Mouse (Mus musculus): ENCODE results near the gene Hes2.

The Hes2 gene

DNA sequence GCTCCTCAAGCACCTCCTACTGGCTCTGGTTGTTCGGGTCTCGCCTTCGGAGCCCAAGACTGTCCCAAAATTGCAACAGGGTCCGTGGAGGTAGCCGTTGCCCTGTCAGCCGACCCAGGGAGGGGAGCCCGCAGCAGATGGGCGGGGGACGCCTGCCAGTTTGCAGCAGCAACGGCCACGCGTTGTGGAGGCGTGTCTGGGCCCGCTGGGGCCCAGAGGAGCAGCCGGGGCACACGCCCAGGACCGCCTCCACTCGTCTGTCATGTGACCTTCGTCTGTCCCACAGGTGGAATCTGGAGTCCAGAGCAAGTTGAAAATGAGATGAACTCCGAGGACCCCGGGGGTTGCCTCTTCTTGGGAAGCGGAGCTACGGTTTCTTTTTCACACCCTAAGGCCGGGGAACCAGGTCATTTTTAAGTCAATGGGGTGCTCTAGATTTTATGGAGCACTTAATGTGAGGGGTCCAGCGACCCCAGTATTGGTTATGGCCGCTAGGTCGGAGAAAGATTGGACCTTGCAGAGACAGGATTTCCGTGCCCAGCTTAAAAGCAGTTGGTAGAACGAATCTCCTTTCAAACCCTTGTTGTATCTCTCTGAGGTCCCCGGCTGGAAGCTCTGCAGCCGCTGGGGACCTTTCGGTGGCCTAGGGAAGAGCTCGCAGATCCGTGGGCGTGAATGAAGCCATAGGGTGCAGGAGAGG, at the start of gene Hes2:
TSS of gene Hes2 (plus strand) at position 283 of the 700 bp plus-strand sequence.
- no peak for DNase-seq

DNA sequence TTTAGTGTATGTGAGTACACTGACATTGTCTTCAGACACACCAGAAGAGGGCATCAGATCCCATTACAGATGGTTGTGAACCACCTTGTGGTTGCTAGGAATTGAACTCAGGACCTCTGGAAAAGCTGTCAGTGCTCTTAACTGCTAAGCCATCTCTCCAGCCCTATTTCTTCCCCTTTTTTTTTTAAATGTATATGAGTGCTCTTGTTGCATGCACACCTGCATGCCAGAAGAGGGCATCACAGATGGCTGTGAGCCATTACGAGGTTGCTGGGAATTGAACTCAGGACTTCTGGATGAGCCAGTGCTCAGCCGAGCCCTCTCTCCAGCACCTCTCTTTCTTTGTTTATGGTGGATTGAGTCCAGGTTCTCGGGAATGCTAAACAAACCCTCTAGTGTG, 49.2 kb upstream of the Hes2 start:
- DNase-seq = no peak

DNA sequence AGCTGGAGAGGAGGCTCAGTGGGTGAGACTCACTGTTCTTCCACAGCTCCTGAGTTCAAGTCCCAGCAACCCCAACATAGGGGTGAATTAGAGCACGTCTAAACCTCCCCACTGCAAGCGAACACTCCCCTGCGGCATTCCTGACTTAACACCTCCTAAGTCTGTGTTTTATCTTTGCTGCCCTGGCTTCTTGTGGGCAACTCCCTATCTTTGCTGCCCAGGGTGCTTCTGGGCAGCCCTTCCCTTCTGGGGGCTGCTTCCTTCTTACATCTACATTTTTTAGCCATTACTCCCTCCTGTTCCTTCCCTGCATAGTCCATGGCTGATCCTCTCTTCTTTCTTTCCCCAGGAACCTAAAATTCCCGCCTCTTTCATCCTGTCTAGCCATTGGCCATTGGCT, 48.0 kb upstream of the Hes2 start:
- no peak for DNase-seq

DNA sequence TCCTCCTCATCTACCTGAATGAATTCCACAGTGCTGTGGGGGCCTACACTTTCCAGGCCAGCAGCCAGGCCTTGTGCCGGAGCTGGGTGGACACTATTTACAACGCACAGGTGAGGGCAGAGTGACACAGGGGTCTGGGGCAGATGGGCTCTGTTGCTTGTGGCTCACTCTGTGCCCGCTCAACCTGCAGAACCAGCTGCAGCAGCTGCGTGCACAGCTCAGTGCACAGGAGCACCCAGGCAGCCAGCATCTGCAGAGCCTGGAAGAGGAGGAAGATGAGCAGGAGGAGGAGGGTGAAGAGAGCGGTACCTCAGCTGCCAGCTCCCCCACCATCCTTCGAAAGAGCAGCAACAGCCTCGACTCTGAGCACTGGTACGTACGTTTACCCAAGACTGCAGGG, 46.3 kb upstream of the Hes2 start:
- DNase-seq = no peak

DNA sequence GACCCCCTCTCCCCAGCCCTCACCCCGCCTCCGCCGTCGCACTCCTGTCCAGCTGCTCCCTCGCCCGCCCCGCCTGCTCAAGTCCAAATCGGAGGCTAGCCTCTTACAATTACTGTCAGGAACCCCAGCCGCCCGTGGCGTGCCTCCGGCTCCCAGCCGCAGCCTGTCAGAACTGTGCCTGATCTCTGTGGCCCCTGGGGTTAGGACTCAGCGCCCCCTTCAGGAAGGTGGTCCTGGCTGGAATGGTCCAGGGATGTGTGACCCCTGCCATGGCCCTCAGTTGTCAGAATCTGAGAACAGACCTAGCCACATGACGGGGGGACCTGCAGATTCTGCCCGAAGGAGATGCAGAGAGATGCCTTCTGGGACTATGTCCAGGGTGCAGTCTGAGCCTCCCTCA, 44.6 kb upstream of the Hes2 start:
- no peak for DNase-seq

DNA sequence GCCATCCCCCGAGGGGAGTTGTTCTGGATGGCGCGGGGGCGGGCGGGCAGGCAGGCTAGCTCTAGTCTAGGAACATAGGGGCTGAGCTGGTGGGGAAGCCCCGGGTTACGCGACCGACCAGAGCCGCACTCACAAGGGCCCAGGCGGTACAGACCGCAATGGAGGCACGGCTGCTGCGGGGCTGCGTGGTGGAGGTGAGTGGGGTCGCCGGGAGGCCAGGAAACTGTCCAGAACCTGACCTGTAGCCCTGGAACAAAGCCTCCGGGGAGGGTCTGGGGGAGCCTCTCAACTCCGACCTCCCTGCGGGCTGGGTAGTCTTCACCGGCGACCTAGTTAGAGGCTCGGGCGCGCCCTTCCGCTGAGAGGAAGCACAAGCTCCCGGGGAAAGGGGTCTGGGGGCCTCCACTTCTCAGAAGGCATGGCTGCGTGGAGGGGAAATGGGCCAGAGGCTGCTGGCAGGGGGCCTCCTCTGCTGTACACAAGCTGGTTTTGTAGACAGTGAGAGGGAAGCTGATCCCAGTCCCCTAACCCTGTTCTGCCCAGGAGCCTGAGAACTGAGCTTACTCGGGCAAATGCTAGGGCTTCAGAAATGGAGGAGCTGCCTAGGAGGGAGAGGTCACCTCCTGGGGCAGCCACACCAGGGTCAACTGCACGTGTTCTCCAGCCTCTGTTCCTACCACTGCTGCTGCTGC, 42.6 kb upstream of the Hes2 start, which contains the start of gene Tnfrsf25:
TSS of gene Tnfrsf25 (plus strand) at position 14 of the 692 bp plus-strand sequence.
- no peak for DNase-seq

DNA sequence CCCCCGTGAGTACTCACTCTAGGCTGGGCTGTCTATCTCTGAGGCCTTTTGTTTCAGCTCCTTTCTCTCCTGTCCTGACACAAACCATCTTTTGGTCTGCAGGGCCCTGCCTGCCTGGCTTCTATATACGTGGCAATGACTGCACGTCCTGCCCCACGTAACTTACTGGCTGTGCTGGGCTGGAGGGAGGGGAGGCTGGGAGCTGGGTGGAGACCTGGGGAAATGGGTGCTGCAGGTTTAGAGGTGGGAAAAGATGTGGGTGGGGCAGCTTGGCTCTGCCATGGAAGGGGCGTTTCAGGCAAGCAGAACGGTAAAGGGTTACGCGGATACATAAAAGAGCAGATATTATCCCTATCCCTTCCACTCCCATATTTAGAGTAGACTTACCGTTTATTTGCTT, 41.1 kb upstream of the Hes2 start:
- DNase-seq = no peak

DNA sequence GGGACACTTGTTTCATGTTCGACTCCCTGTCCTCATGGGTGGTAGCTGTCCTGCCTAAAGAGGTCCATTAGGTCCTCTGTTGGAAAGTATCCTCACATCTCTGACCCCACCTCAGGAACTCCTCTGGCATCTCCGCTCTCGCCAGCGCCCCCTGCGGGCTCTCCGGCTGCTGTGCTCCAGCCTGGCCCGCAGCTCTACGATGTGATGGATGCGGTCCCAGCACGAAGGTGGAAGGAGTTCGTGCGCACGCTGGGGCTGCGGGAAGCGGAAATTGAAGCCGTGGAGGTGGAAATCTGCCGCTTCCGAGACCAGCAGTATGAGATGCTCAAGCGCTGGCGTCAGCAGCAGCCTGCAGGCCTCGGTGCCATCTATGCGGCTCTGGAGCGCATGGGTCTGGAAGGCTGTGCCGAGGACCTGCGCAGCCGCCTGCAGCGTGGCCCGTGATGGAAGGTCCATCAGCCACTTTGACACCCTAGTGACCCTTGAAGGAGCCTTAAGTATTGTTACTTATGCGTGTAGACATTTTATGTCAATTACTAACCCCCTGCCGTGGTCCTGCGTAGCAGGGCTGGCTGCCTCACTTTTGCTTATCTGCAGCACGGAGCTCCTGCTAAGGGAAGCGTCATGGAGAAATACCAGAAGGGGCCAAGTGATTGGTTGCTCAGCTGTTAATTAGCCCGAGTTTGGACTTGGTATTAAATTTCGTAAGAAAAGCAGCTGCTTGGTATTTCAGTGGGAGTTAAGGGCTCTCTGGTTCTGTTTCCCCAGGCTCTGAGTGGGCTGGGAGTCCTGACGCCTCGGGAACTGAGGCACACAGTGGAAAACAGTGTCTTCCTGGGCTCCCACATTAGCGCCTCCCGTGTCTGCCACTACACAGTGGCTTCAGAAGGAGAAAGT, 39.0 kb upstream of the Hes2 start:
- peak in 1 of 2 experiments; percentile 63 for DNase-seq

DNA sequence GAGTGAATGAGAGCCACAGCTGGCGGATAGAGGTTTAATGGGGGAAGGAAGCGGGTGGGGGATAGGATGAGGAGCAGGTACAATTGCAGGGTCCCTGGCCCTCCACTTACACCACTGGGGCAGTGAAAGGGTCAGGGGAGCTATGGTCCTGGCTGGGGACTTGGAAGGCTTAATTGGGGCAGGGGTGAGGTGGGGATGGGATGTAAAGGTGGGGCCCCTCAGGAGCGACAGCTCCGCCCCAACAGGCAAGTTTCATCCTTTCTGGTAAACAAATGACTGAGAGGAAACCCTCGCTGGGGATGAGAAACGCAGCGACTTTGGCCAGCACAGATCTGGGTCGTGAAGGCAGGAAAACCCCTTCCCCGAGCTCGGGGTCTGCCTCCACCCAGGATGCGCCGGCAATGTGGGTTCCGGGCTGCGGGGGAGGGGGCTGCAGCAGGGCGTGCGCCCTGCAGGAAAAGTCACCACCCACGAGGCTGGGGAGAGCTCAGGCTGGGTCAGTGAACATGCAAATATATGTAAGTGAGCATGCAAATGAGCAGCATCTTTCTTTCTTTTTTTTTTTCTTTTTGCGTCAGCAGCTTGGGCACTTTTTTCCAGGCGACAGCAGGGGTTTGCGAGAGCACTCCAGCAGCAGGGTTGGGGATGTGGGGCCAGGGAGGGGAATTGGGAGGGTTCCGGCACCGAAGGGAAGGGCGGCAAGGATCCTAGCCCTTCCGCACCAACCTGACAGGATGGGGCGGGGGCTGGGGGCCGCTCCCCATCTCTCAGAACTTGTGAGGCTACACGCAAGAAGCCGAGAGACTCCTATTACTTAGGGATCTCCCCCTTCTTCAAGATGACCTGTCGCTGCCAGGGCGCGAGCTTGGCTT, 38.1 kb upstream of the Hes2 start:
- no peak for DNase-seq

DNA sequence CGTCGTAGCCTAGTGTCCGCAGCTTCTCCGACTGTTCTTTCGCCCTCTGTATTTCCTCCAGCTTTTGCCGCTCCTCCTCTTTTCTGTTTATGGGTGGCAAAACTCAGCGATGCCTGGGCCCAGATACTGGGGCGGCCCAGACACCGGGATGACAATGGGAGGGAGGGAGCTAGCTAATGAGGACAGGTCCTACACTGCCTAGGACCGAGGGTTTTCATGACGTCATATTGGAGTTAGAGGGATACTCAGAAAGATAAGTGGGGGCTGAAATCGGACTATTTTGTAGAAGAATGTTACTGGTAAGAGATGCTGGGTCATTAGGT, 37.5 kb upstream of the Hes2 start:
- DNase-seq = no peak

DNA sequence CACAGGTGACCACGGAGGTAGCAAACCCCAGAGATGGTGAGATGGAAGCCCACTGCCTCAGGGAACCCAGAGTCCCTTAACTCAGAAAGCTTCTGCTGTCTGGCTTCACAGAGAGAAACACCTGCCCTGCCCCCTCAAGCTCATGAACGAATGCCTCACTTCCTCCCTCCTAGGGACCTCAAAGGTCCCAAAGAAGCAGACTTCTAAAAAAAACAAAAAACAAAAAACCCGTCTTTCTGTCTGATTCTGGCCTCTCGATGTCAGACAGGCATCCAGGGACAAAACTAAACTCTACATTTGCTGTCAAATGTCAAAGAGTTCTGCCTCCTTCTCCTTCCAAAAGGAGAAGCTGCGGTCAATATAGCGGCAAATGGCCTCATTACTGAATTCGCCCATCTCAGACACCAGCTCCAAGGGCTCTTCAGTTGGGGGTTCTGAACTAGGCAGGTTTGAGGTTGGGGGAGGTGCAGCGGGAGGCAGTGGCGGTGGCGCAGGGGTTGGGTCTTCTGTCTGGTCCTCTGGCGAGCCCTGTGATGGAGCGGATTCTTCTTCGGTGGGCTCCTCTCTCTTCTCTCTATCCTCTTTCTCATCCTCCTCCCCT, 34.2 kb upstream of the Hes2 start:
- no peak for DNase-seq

DNA sequence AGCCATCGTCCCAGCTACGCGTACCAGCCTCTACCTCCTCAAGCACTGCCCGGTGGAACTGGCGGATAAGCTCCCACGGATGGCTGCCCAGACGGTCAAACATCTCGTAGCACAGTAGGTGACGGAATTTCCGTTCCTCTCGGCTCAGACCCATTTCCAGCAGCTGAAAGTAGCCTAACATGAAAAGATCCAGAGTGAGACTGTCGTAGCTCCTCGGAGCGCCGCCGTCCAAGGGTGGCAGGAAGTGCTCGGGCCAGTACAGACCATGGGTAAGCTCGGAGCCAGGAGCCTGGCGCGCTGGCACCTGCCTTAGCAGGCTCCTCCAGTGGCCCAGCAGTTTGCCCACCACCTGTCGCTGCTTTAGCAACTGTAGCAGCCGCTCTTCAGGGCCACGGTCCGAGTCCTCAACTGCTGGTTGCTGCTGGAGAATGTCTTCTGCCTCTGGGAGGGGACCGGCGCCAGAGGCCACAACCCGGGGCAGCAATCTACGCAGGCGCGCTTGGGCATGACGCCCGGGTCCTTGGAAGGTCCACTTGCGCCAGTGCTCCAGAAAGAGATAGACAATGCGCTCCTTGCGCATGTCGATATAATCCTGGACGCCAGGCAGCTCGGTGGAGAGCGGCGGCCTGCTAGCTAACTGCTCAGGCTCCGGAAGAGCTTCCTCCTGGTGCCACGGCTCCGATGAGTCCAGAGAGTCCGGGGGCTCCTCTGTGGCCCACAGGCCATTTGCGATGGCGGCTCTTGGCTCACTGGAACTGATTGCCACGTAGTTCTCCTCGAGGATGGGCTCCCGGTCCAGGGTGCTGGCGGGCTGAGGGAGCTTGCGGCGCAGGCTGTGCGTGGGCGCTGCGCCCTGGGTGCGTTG, 33.3 kb upstream of the Hes2 start:
- peak; percentile 67 to 70 for DNase-seq

DNA sequence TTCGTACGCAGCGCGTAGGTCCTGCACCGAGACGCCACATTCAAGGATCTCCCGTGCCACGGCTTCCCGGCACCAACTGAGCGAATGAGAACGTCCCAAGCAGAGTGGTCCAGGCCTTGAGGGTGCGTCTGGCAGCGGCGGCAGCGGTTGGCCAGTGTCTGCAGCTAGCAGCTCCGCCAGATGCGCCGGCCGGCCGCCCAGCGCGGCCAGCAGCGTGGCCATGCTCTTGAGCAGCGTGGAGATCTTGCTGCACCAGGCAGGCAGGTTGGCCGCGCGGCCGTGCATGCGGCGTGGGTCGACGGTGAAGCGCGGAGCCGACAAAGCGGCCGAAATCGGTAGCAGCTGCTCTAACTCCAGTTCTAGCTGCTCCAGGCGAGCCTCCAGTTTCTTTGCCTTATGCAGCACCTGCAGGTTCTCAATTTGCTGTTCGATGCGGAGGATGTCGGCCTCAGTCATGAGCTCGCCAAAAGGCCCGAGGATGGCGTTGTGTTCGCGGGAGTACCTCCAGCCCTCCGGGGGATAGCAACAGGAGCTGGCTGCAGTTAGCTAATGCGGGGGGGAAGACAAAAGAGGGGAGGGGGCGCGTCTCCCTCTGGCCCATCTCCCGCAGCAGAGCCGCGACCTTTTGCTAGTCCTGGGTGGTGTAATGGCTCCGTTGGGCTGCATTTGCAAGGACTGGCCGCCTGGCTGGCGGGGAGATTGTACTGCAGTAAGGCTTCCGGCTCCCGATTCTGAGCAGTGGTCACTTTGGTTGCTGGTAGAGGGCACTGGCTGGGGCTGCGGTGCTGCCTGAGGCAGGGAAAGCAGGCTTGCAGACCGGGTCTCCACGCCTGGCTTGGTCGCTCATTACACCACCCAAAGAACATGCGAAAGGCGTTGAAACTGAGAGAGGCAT, 32.4 kb upstream of the Hes2 start:
- peak in 1 of 2 experiments; percentile 31 for DNase-seq

DNA sequence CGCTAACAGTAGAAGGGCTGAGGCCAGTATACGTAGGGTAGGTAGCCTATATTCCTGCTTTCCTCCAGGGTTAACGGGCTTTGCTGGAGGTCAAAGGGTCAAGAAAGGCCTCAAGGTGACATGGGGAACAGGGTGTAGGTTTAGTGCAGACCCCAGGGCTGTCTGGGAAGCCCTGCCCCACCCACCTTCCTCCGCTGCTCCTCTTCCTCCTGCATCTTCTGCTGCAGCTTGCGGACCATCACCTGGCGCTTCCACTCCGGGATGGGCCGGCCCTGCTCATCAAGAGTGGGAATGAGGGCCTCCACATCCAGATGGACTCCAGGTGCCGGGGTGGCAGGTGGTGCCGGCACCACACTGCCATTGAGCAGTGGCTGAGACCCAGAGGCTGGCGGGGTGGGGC, 30.8 kb upstream of the Hes2 start:
- no peak for DNase-seq

DNA sequence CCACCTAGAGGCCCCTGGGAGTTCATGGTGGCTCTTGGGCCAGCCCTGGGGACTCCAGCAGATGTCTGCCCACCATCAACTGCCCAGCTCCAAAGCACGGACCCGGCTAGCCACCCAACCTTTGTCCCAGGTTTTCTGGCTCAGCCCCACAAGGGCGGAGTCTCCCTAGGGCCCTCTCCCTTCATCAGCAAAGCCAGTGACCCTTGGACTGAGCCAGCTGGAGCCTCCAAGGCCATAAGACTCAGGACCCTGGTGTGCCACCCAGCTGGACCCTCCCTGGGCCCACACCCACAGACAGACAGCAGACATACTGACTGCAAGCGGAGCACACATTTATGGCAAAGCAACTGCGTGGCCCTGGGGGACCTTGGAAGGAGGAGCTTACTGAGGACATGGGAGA, 29.9 kb upstream of the Hes2 start:
- DNase-seq = no peak

DNA sequence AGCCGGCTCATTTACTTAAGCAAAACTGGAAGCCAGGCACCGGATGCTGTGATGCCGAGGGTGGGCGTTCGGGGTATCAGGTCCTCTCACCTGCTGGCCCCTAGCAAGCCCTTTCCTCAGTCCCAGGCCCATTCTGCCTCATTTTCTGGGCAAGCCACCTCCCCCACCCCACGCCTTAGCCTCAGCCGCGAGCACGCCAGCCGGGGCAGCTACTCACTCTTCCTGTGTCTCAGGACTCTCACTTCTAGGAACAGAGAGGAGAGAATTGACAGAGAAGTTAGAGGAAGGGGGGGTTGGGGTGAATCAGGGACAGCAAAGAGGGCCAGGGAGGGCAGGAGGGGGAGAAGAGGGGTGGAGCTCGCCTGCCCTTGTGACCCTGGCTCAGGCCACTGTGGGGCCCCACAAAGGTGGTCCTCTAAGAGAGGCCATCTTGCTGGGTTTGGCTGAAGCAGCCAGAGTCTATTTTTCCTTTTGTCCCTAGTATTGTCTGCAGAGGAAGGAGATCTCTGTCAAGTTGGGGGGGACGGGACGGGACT, 29.2 kb upstream of the Hes2 start:
- no peak for DNase-seq

DNA sequence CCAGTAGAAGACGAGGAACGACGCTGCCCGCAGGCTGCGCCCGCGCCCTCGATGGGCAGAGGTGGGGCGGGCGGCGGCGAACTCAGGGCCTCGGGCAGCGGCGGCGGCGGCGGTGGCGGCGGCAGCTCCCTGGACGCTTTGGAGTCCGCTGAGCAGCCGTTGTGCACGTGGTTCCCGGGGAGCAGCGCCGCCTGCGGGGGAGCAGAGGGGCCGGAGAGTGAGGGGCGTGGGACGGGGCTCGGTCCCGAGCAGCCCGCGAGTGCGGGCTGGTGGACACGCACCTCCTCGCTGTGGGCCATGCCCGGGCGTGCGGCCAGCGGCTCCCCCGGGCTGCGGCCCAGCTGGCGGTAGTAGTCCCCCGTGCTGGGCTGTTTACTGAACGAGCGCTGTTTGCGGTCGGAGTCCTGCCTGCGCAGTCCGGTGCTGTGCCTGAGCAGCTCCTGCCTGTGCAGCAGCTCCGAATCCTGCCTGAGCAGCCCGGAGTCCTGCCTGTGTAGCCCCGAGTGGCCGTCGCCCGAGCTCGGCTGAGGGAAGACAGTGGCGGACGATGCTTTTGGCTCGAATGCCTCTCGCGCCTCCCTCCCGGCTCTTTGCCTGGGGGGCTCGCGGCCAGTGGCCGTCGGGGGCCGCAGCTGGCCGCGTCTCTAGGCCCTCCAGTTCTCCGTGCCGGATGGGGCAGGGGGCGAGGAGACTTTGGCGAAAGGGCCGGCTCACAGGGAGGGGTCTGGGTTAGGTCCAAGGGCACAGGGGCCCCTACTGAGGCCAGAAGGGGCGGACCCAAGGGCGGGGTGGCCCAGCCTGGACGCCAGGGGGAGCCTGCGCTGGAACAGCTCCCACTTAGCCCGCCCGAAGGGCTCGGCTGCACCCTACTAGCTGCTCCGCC, 27.7 kb upstream of the Hes2 start:
- DNase-seq = peak; percentile 38 to 48

Measured in cerebellum, postnatal 25 days (tissue).